Mouse (Mus musculus) stomach, postnatal 0 days (tissue): Measurements from ENCODE around the gene Btbd9. TPM values are rescaled to one million over a fixed set of nuclear protein-coding genes. Genes with fewer than 3 reads are reported as not detected.

Experiments used
- ATAC-seq: fragments of 200-750 bp; cut with Nextera tagmentation; 2 replicates; pipeline ENCODE4 v1.8.0; 2017; ENCODE audit not compliant: low FRiP score, low TSS enrichment
- DNase-seq: peaks from one replicate; pipeline ENCODE4 v3.0.0-alpha.2; 2016; ENCODE audit warnings: low spot score
- H3K27ac ChIP-seq: fragments of 300-500 bp; sonication (generic); replicated peaks from 2 replicates; pipeline ENCODE4 v1.5.1; 2014; ENCODE audit warnings: mild to moderate bottlenecking, control low read depth
- H3K27me3 ChIP-seq: fragments of 300-500 bp; sonication (generic); 2 replicates; pipeline ENCODE4 v1.6.1; 2014; ENCODE audit warnings: low read length; ENCODE audit not compliant: control insufficient read depth, insufficient read depth
- H3K36me3 ChIP-seq: fragments of 300-500 bp; sonication (generic); 2 replicates; pipeline ENCODE4 v1.6.1; 2014; ENCODE audit warnings: low read length, mixed read lengths; ENCODE audit not compliant: control insufficient read depth, insufficient read depth
- H3K4me1 ChIP-seq: fragments of 300-500 bp; sonication (generic); replicated peaks from 2 replicates; pipeline ENCODE4 v1.6.1; 2014; ENCODE audit warnings: antibody characterized with exemption; ENCODE audit not compliant: control insufficient read depth, insufficient read depth
- H3K4me2 ChIP-seq: fragments of 300-500 bp; sonication (generic); replicated peaks from 2 replicates; pipeline ENCODE4 v1.6.1; 2014; ENCODE audit warnings: low read depth, mild to moderate bottlenecking, control low read depth, moderate library complexity
- H3K4me3 ChIP-seq: fragments of 300-500 bp; sonication (generic); 2 replicates; pipeline ENCODE4 v1.5.1; 2014; ENCODE audit warnings: low read depth, low read length, control low read depth
- H3K9ac ChIP-seq: fragments of 300-500 bp; sonication (generic); 2 replicates; pipeline ENCODE4 v1.6.1; 2014; ENCODE audit warnings: mild to moderate bottlenecking, low read length, control low read depth, mixed read lengths
- H3K9me3 ChIP-seq: fragments of 300-500 bp; sonication (generic); 2 replicates; pipeline ENCODE4 v1.6.1; 2016; ENCODE audit warnings: low read length; ENCODE audit not compliant: control insufficient read depth
- CTCF ChIP-seq: IDR thresholded peaks from 2 replicates; pipeline ENCODE4 v1.5.1; 2016; ENCODE audit warnings: antibody characterized with exemption, low read depth, mild to moderate bottlenecking, moderate library complexity
- EP300 ChIP-seq: optimal IDR thresholded peaks from 2 replicates; pipeline ENCODE3; 2016; ENCODE audit warnings: antibody characterized with exemption
- WGBS: fragments of 180-500 bp; shearing (Covaris S2); extraction: QIAGEN DNeasy Blood & Tissue Kit; methylation state at CpG from one replicate; pipeline ENCODE4 v1.1.7; 2014; 5-methylcytosine and 5-hydroxymethylcytosine counted together
- polyA plus RNA-seq: library from polyadenylated mRNA; unstranded; fragments of >200 nt; fragmentation: Nextera tagmentation; extraction: Ambion mirVana; gene quantifications from 2 replicates; pipeline ENCODE4 v1.2.1, GENCODE M21; 2015

Gene Btbd9
- polyA plus RNA-seq, 1 experiment from 2014 or later = 34.6 TPM

DNA sequence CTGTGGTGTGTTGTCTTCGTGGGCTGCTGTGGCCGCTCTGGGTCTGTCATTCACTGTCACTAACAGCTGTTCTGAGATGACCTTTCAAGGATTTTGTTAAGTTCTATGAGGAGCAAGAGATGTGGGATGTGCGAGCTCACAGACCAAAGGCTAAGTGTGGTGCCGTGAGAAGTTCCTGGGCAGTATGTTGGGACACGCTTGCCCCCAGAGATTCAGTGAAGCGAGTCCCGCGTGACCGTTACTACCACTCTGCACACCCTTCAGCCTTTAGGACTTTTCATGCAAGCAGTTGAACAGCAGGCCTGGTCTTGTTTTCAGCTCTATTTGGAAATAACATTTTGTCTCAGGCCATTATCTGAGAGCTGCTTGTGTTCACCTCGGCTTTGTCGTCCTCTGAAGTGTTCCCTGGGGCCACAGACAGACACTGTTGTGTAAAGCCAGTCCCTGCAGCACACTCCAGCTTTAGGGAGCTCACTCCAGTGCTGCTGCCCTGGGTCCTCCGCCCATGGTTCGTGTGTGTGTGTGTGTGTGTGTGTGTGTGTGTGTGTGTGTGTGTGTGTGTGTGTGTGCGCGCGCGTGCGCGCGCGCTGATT lies 380.6 kb downstream of the Btbd9 start:
- DNase-seq (no peak), ATAC-seq (no peak)
- H3K9me3 ChIP-seq = no peaks in the 10 kb centered on the region
- no peak for TF ChIP-seq EP300
- no peak for TF ChIP-seq CTCF
- 76% methylated on average over 19 of the region's 21 CpGs for WGBS
- no peak overlapping the region for H3K4me3 ChIP-seq
- no peaks in the 10 kb centered on the region for H3K27me3 ChIP-seq
- peaks cover 9% of the 10 kb centered on the region; the same call in 1 of the 2 replicates for H3K4me1 ChIP-seq
- H3K27ac ChIP-seq = no peak overlapping the region
- no peak overlapping the region for H3K9ac ChIP-seq
- H3K4me2 ChIP-seq = no peak overlapping the region
- H3K36me3 ChIP-seq = peaks cover 6% of the 10 kb centered on the region; the same call in 1 of the 2 replicates

DNA sequence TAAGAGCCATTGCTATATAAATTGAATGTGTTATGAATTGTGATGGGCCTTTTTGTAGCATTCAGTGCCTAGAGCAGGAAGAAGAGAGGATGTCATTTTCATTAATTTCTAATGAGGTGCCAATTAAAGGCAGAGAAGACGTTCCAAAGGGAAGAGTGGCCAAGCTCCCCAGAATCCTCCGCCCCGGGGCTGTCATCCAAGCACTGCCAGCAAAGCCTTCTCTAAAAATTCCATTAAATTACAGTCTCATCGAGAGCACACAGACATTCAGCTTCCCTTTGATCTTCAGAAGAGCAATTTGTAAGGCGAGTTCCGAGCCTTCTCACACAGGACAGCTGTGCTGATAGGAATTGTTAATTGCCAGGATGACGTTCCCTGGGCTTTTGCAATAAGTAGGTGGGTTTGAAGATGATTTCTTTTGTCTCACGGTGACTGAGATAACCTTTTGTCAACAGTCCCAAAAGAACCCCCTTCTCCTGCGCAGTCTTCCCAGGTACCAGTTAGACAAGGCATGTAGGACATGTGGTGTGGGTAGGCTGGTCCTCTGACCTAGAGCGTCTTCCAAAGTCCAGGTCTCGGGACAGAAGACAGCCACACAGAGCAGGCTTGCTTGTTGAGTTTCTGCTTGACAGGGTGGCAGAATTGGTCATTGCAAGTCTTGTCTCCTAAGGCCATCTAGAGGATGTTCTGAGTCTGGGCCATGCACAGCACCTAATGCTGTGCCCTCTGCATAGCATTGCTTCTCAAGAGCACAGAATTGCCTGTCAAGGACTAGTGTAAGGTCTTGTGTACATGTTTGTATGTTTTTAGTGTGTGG lies 381.5 kb downstream of the Btbd9 start:
- WGBS = 59% methylated on average over 11 of the region's 11 CpGs
- H3K9me3 ChIP-seq = no peaks in the 10 kb centered on the region
- H3K27ac ChIP-seq = no peak overlapping the region
- ATAC-seq (no peak), DNase-seq (no peak)
- H3K36me3 ChIP-seq = peaks cover 6% of the 10 kb centered on the region; the same call in 1 of the 2 replicates
- 0 out of 2 replicates have a peak, but pooled peaks cover 6% of the 10 kb centered on the region for H3K4me1 ChIP-seq
- H3K4me3 ChIP-seq = no peak overlapping the region
- peak; percentile 55 for TF ChIP-seq CTCF
- TF ChIP-seq EP300 = no peak
- no peaks in the 10 kb centered on the region for H3K27me3 ChIP-seq
- no peak overlapping the region for H3K4me2 ChIP-seq
- no peak overlapping the region for H3K9ac ChIP-seq

DNA sequence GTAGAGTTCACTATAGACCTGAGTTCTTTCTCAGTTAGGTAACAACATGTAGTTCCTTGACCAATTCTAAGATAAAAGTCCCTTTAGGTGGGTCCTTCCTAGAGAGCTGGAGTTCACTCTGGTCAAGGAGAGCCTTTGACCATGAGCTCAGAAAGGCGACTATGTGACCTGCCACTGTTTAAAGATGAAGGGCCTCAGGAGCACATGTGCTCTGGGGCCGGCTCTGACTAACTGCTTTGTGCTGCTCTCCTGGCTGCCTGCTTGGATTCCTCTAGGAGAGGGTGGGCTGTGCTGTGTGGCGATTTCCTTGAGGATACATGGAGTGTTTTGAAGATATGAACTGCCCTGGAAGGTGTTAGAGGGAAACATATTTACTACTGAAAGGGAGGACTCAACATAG lies 382.2 kb downstream of the Btbd9 start:
- no peak for ATAC-seq
- no peak for DNase-seq
- no peak overlapping the region for H3K27ac ChIP-seq

DNA sequence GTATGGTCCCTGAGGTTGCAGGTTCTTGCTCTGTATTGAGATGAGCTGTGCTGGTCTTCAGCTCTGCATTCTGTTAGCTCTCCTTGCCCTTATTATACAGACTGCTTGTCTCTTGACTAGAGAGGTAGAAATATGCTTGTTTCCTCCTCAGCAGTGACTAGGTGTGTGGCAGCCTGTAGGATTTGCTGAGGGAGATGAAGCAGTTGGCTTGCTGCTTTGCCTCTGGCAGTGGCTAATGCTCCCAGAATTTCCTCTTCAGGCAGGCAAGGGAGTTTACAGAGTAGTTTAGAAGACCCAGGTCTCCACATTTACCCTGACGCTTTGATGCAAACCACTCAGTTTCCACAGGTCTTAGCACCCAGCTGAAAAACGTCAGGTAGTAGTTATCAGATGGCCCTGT lies 382.7 kb downstream of the Btbd9 start:
- DNase-seq (no peak), ATAC-seq (no peak)
- Histone ChIP-seq H3K4me1 (0 out of 2 replicates have a peak, but pooled peaks cover 6% of the 10 kb centered on the region), H3K9ac (no peak overlapping the region), H3K27me3 (no peaks in the 10 kb centered on the region), H3K4me2 (no peak overlapping the region), H3K36me3 (peaks cover 6% of the 10 kb centered on the region; the same call in 1 of the 2 replicates), H3K9me3 (no peaks in the 10 kb centered on the region), H3K27ac (no peak overlapping the region), H3K4me3 (no peak overlapping the region)
- TF ChIP-seq CTCF (no peak), EP300 (no peak)
- 67% methylated on average over 2 of the region's 2 CpGs for WGBS

More for the DNA sequence above, 382.2 kb downstream of the Btbd9 start:
- no peak overlapping the region for H3K4me2 ChIP-seq
- H3K9ac ChIP-seq = no peak overlapping the region
- 0 out of 2 replicates have a peak, but pooled peaks cover 6% of the 10 kb centered on the region for H3K4me1 ChIP-seq
- H3K27me3 ChIP-seq = no peaks in the 10 kb centered on the region
- no peaks in the 10 kb centered on the region for H3K9me3 ChIP-seq
- WGBS = 54% methylated on average over 3 of the region's 3 CpGs
- TF ChIP-seq EP300 (no peak), CTCF (no peak)
- H3K36me3 ChIP-seq = peaks cover 6% of the 10 kb centered on the region; the same call in 1 of the 2 replicates
- no peak overlapping the region for H3K4me3 ChIP-seq

DNA sequence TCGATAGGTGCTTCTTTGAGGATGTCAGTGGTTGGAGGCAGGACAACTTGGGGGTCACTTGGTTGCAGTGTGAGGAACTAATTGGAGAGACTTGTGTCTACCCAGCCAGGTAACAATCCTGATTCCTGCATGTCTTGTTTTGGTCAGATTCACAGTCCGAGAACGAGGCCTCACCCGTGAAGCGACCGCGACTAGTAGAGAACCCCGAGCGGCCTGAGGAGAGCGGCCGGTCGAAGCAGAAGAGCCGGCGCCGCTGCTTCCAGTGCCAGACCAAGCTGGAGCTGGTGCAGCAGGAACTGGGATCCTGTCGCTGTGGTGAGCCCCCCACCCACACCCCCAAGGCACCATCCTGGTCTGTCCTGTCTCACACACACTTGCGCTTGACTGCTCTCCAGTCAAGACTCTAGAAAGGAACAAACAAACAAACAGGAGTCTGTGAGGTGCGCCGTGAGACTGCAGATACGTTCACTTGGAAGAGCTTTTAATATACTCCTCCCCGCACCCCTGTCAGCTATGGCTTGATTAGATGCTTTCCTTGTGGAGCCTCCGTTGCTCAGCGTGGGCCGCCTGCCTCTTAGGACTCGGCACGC lies 383.8 kb downstream of the Btbd9 start:
- no peak for TF ChIP-seq EP300
- no peak for TF ChIP-seq CTCF
- Histone ChIP-seq H3K27ac (no peak overlapping the region), H3K4me3 (no peak overlapping the region), H3K4me2 (no peak overlapping the region), H3K9ac (no peak overlapping the region), H3K4me1 (0 out of 2 replicates have a peak, but pooled peaks cover 7% of the 10 kb centered on the region), H3K27me3 (no peaks in the 10 kb centered on the region), H3K36me3 (peaks cover 6% of the 10 kb centered on the region; the same call in 1 of the 2 replicates), H3K9me3 (no peaks in the 10 kb centered on the region)
- no peak for ATAC-seq
- DNase-seq = peak; percentile 13
- 87% methylated on average over 26 of the region's 26 CpGs for WGBS
